Mouse (Mus musculus): ENCODE results near the gene Spag8.

Gene Spag8

DNA sequence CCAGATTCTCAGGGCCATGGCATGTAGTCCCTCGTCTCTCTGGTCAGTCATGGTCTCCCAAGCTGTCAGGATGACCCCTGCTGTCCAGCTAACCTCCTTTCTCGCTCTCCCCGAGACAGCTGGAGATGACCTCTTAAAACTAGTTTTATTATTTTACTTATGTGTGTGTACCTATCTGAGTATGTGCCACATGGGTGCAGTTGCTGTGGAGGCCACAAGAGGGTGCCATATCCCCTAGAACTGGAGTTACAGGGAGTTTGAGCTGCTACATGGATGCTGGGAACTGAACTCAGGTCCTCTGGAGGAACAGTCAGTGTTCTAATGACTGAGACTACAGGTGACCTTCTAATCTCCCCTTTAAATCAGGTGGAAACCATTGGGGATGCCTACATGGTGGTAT is 3.6 kb downstream of the Spag8 start:
- no peak for DNase-seq

DNA sequence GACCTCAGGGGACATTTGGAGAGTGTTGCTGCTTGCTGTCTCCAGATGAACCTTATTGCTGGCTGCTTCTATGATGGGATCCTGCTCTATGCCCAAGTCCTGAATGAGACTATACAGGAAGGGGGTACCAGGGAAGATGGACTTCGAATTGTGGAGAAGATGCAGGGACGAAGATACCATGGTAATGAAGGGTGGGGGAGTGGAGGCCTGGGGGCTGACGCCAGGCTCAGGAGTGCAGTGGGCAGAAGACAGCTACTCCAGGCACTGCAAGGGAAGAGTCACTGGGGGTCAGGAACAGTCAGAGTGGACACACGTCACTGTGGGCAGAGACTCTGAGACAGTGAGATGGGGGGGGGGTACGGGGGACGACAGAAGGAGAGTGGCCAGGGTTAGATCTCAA is 12.9 kb downstream of the Spag8 start:
- no peak for DNase-seq

DNA sequence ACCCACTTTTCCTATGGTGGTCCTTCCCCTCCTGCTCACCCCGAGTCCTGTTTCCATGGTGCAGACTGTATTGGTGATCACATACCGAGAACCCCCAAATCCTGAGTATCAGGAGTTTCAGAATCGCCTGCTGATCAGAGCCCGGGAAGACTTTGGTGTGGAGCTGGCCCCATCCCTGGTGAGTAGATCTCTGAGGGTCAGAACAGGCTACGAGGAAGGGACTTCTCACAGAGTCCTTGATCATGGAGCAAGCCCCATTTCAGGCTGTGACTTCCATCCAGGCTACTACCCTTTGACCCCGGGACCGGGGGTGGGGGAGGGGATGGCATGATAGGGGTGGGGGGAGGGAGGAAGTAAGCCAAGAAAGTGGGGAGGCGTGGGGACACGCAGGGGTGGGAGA is 13.3 kb downstream of the Spag8 start:
- peak in 1 of 2 experiments; percentile 4 for DNase-seq

DNA sequence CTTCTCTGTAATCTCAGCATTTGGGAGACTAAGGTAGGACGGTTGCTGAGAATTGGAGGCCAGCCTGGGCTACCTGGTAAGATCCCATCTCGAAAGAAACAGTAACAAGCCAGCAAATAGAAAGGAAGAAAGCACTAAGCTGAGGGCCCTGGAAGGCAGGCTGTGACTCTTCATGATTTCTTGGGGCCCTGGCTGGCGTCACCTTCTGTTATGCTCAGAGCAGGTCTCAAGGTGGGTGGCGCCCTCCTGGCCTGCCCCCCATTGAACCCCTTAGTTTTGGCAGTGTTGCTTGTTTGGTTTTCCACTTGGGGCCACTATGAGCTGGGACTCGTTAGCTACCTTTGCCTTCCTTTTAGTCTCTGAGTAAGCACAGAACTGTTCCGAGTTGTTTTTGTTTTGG is 16.6 kb downstream of the Spag8 start:
- no peak for DNase-seq

DNA sequence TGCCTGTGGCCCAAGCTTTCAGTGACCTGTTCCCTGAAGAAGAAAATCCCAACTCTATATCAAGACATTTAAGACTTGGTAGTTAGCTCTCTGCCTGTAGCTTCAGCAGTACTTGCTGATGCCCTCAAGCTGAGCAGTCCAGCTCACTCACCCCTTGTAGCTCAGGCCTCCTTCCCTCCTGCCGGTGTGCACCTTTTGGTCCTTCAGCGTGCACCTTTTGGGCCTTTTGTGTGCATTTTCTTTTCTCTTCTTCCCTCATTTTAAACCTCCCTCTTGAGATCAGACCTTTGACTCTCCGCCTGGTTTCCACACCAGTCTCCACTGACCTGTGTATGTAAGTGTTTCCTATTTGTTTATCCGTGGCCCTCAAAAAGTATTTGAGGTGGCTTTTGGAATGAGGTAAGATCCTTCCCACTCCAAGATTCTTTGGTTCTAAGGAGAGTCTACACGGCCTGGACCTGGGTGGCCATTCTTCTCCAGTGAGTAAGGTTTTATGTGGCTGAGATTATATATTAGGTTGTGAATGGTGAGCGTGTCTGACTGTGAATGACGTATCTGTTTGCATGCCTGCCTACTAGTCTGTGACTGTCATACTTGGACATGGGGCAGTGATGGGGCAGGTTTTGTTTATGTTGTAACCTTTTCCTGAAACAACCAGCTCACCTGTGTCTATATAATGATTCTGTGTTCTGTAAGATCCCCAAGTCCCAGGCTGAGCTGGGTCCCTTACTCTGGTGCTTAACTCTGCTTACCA is 18.6 kb downstream of the Spag8 start:
- no peak for DNase-seq

DNA sequence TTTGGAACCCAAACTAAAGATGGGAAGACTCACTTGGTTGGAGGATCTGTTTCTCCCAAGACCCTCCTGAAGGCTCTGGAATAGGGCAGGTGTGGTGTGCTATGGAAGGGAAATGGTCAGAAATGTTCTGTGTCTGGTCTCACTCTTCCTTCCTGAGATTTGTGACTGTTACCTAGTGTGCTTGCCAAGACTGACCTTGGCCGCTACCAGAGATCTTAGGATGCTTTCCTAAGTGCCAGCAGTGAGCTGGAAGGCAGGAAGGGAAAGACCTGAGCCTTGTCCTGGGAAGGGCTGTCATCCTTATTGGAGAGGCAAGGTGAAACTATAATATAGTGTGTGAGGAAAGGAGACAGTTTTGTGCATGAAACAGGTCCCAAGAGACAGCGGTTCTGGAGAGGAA is 19.7 kb downstream of the Spag8 start:
- no peak for DNase-seq

DNA sequence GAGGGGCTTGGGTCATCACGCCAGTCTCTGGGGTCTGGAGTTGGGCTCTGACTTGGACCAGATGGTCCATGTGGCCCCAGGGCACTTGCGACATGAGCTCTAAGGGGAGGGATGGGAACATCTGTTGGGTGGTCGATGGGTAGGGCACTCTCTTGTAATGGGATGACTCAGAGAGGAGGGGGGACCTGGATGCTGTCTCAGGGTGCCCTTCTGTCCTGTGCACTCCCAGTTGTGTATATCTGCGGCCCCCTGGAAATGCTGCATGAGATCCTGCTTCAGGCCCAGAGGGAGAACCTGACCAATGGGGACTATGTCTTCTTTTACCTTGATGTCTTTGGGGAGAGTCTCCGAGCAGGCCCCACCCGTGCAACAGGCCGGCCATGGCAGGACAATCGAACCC is 20.1 kb downstream of the Spag8 start:
- peak in 1 of 2 experiments; percentile 41 for DNase-seq

DNA sequence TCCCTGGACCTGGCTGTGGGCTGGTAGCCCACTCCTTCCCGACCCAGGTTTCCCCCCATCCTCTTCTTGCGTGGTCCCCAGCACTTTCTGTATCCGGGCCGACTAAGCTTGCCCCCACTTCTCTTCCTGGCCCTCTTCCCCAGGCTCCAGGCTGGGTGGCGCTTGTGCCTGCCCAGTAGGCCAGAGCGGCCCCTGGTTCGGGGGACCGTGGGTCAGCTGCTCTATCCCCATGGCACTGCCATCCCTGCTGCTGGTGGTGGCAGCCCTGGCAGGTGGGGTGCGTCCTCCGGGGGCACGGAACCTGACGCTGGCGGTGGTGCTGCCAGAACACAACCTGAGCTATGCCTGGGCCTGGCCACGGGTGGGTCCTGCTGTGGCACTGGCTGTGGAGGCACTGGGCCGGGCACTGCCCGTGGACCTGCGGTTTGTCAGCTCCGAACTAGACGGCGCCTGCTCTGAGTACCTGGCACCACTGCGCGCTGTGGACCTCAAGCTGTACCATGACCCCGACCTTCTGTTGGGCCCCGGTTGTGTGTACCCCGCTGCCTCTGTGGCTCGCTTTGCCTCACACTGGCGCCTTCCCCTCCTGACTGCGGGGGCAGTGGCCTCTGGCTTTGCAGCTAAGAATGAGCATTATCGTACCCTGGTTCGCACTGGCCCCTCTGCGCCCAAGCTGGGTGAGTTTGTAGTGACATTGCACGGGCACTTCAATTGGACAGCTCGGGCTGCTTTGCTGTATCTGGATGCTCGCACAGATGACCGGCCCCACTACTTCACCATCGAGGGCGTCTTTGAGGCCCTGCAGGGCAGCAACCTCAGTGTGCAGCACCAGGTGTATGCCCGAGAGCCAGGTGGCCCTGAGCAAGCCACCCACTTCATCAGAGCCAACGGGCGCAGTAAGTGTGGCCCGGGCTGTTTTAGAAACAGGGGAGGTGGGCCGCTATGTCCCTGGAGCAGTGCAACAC is 21.2 kb downstream of the Spag8 start:
- DNase-seq = peak in 1 of 2 experiments; percentile 60

DNA sequence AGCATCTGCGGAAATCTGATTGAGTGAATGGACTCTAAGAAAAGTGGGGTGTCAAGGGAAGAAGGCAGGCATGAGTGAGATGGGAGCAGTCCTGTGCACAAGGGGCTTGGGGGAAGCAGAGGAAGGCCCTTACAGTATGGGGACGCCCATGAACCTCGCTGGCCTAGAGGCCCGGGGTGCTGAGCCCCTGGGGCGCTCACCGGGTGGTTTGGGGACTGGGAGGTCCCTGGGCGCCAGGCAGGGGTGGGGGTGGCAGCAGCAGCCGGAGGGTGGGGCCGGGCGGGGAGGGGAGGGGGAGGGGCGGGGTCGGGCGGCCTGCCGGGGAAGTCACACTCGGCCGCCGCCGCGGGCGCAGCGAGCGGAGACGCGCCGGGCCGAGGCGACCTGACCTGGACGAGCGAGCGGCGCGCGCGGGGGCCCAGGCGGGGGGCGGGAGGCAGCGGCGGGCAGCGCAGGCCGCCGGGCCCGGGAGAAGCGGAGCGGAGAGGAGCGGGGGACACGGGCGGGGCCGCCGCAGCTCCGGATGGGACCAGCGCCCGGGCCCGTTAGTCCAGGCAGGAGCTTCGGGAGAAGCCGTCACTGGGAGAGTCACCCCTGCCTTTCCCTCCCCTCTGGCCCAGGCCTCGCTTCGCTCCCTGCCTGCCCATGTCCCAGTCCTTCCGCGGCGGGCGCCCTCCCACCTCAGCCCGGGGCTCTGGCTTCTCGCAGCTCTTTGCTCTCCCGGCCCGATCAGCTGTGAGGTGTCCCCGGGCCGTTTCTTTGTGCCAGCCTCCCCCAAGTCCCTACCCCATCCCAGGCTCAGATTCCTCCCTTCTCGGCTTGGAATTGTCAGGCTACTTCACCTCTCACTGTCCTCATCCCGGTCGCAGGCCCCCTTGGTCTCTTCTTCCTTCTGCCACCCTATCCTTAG is 22.1 kb downstream of the Spag8 start, which contains the start of gene Npr2:
TSS of gene Npr2 (plus strand) at position 890 of the 910 bp plus-strand sequence.
- DNase-seq = peak; percentile 72 to 78

DNA sequence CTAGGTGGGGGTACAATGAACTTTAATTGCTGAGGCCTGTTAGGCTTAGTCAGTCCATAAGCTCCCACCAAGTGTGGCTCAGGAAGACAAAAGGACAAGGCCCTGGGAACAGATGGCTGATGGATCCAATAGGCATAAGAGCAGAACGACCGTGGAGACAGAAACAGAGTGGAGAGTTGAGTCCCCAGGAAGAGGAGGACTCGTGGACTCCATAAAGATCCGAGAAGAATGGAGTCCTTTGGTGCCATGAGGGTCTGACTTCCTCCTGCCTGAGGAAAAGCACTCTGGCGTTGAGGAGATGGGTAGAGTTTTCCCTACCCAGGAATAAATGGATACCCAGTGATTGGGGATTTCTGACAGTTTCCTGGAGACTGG is 22.7 kb downstream of the Spag8 start:
- DNase-seq = peak in 1 of 2 experiments; percentile 40

DNA sequence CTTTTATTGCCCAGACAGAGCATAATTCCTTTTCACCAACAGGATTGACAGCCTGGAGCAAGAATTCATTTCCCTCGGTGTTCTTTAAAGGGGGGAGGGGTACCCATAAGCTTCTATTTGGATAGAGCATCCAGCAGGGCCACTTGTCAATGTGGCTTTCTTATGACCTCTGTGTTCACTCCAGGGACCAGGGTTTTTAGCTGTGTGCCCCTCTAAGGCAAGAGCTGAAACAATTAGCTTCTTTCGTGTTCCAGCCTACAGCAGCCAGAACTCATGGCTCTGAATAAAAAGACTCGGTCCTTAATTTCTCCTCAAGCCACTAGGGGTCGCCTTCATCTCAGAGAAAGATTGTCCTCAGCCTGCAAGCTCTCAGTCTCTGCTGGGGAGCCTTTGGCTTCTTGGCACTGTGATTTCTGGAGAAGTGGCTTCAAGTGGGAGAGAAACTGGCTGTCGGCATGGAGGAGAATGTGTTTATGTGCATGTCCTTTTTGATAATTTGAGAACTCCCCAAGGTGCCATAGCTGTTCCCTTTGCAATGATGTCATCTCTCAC is 23.3 kb downstream of the Spag8 start:
- peak; percentile 93 to 94 for DNase-seq

DNA sequence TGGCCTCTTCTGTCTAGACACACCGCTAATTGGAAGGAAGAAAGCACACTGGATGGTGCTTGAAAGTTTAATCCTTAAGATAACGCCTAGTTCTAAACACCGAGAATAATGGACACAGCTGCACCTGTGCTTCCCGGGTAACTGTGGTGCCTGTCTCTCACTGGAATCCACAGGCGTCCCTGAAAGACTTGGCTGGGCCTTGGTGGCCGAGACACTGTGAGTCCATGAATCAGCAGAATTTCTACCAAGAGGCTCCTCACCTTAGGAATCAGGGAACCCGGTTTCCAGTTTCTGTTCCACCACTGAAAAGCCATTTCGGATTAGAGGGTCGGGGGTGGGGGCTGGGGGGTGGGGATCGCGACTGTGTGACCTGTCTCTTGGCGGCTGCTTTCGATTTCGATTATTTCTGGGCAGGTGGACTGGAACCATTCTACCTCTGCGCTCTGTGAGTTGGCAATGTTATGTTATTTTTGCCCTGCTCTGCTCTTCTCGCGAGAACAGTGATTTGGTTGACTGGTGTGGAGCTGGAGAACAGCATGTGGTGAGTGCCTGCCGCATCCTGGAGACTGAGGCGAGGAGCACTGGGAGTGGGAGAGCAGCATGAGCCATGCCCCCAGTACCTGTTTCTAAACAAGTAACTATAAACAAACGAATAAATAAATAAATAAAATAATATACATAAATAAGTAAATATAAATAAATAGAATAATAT is 24.1 kb downstream of the Spag8 start:
- peak; percentile 70 to 71 for DNase-seq

DNA sequence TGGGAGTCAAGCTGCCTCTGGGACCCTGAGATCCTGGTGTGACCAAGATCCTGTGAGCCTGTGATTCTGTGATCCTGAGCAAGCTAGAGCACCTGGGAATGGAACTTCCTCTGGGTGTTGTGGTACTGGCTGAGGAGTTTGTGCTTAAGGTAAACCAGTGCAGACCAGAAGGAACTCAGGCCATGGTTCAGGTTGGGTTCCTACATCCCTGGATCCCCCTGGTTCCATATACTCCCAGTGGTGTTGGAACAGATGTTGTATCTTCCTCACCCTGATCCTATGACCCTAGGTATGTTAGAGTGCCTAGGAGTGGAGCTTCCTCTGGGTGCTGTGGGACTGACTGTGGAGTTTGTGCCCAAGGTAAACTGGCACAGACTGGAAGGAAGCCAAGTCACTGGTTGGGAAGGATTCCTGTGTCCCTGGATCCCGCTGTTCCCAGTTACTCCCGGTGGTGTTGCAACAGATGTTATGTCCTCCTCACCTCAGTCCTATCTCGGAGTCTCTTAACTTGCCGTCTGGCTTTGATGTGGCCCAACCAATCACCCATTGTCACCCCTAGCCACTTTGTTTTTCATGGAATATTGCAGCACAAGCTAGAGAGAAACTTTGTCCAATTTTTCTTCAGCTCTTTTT is 33.1 kb downstream of the Spag8 start:
- no peak for DNase-seq

DNA sequence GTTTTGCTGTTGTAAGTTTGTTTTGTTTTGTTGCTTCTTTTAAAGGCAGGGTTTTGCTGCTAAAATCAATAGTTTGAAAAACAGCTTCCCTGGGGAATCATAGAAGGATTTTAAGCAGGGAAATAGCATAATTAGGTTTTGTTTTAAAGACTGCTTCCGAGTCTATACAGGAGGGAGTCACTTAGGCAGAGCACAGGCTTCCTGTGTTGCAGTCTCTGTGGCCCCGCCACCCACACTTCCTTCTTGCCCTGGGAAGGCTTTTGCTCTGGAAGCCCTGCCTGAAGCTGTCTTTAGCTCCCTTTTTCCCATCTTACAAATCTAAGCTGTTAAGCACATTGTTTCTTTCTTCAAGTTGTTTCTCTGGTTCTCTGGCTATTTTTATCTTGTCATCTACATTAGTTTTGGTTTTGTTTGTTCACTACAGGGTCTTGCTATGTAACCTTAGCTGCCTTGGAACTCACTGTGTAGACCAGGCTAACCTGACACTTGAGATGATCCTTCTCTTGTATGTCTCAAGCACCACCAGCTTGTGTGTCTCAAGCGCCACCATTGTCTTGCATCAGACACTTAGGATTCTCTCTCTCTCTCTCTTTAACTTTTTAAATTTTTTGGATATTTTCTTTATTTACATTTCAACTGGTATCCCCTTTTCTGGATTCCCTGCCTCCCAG is 40.2 kb downstream of the Spag8 start:
- no peak for DNase-seq

DNA sequence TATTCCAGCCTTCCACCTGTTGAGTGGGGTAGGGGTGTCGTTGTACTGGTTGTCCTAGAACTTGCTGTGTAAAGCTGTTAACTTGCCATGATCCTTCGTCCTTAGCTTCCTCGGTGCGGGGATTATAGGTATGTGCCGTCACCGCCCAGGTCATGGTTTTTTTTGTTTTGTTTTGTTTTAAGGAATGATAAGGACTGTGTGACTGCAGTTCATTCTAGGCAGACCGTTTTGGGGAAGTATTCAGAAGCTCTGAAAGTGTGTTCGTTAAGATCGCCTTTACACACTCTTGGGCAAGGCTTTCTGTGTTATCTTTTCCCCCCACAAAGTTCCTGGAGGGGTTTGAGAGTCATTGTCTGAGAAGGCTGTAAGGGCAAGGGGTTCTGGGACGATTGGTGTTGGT is 40.9 kb downstream of the Spag8 start:
- DNase-seq = no peak

DNA sequence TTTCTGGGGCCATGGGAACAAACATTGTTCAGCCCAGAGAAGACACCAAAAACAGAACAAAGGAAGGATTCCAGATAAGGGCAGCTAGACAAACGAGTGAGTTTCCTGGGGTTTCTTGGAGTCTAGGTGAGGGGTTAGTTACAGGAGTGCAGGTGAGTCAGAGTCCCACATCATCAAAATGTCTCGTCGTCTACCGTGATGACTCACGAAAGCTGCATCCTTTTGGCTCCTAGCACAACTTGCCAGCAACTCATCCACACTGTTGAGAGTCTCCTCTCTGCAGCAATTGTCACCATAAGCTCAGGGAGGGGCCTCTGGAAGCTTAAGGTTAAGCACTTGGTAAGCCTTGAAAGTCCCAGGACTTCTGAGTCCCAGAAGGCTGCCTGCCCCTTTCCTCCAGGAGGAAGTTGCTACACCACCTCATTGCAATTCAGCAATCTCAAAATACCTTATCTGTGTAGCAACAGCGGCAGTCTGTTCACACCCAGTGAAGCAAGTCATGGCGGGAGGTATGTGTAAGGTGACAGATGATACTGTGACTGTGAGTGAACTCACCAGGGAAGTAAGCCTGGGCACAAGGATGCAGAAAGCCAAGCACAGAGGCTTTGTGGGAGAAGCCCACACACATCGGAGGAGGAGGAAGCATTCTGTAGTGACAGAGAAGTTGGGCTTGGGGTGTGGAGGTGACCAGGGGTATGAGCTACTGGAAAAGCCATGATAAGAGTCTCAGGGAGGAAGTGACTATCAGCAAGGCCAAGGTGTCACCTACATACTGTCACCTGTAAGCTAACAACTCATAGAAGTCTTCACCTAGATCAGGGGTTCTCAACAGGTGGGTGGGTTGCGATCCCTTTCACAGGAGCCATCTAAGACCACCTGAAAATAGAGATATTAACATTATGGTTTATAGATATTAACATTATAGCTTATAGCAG is 48.4 kb downstream of the Spag8 start:
- DNase-seq = no peak

DNA sequence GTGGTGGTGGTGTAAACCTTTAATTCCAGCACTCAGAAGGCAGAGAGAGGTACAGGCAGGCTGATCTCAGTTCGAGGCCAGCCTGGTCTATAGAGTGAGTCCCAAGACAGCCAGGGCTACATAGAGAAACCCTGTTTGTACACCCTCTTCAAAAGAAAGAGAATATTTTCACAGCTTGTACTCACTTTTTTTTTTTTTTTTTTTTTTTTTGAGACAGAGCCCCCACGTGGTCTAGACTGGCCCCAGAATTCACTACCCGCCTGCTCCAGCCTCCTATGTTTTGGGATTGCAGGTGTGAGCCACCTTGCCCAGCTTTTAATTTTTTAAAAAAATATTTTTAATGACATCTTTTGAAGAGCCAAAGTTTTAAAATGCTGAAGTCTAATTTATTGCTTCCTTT is 49.3 kb downstream of the Spag8 start:
- no peak for DNase-seq

Measured in cerebellum, postnatal 10 days (tissue).